In the genomic region with DNA sequence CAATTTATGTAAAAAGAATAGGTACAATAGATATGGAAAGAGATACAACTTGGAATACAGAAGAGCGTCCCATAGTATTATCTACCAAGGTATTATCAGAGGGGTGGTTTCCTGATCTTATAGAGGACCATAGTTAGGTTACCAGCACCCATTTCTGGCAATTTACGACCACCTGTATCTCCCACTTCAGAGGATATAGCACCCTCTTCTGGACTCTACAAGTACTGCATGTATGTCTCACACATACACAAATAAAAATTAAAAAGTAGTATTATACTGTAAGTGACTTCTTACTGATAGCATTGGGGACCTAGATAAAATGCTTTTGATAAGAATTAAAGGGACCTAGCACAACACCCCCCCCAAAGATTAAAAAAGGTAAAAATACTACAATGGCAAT, we compare ENCODE assay signal across 32 mouse cellular contexts. TPM values are rescaled to one million over a fixed set of nuclear protein-coding genes. Genes with fewer than 3 reads are reported as not detected.
DNase-seq lines count a peak whose midpoint lies in the region; ATAC-seq and TF ChIP-seq lines count a peak whose summit lies in the region.
"Had no signal": no experiment of that assay in that cellular context is flagged by ENCODE, and none has a peak within 500 bp of the region (broad histone marks: within the 10 kb centered on the region; RNA-seq: fewer than 3 reads in every experiment).

No protein-coding gene starts in this region.

- H3K36me3 ChIP-seq in hindbrain, postnatal 0 days (ENCODE audit: insufficient read depth, low read length) = no peaks in the 10 kb centered on the region
- H3K36me3 ChIP-seq in hindbrain, embryonic 13.5 days = no peaks in the 10 kb centered on the region
- H3K36me3 ChIP-seq in lung, embryonic 14.5 days (ENCODE audit: insufficient read depth) = no peaks in the 10 kb centered on the region
- H3K36me3 ChIP-seq in ES-E14 (ENCODE audit: control insufficient read depth, insufficient read depth, low read length, poor library complexity, severe bottlenecking) = peaks cover 3% of the 10 kb centered on the region; the same call in 1 of the 2 replicates
- H3K36me3 ChIP-seq in stomach, postnatal 0 days (ENCODE audit: control insufficient read depth, insufficient read depth, low read length) = no peaks in the 10 kb centered on the region
- H3K36me3 ChIP-seq: embryonic facial prominence, embryonic 13.5 days; forebrain, embryonic 12.5 days; hindbrain, embryonic 12.5 days; limb, embryonic 13.5 days; liver, embryonic 15.5 days; midbrain, embryonic 12.5 days had no signal

- TF ChIP-seq CTCF in hindbrain, postnatal 0 days (IDR thresholded peaks at IDR 0.05; ENCODE audit: low read depth) = peak; percentile 15; the same call in 1 of the 2 replicates
- 0 out of 2 replicates have a peak, but pooled peaks have one; percentile 9 for TF ChIP-seq CTCF in lung, embryonic 14.5 days (IDR thresholded peaks at IDR 0.05; ENCODE audit: low read depth)
- TF ChIP-seq CTCF in stomach, postnatal 0 days (IDR thresholded peaks at IDR 0.05; ENCODE audit: low read depth) = 0 out of 2 replicates have a peak, but pooled peaks have one; percentile 36

- H3K27ac ChIP-seq in hindbrain, postnatal 0 days = no peak overlapping the region
- no peak overlapping the region for H3K27ac ChIP-seq in hindbrain, embryonic 13.5 days
- no peak overlapping the region for H3K27ac ChIP-seq in lung, embryonic 14.5 days (ENCODE audit: low read depth)
- H3K27ac ChIP-seq in ES-E14 (ENCODE audit: insufficient read depth, low read depth, low read length, poor library complexity, severe bottlenecking) = no peak overlapping the region
- no peak overlapping the region for H3K27ac ChIP-seq in stomach, postnatal 0 days (replicated peaks)
- H3K27ac ChIP-seq: embryonic facial prominence, embryonic 13.5 days; forebrain, embryonic 12.5 days; hindbrain, embryonic 12.5 days; limb, embryonic 13.5 days; liver, embryonic 15.5 days; midbrain, embryonic 12.5 days had no signal

- H3K4me3 ChIP-seq in hindbrain, postnatal 0 days (ENCODE audit: low read length) = no peak overlapping the region
- H3K4me3 ChIP-seq in hindbrain, embryonic 13.5 days = no peak overlapping the region
- H3K4me3 ChIP-seq in lung, embryonic 14.5 days (ENCODE audit: low read depth, low read length) = no peak overlapping the region
- H3K4me3 ChIP-seq in ES-E14 (ENCODE audit: insufficient read depth in 1 of 2, low read depth in 1 of 2, low read length in 2 of 2, poor library complexity in 1 of 2, severe bottlenecking in 1 of 2) = no peak overlapping the region
- no peak overlapping the region for H3K4me3 ChIP-seq in stomach, postnatal 0 days (ENCODE audit: low read depth, low read length)
- H3K4me3 ChIP-seq: embryonic facial prominence, embryonic 13.5 days; erythroblast, embryonic 14.5 days; forebrain, embryonic 12.5 days; hindbrain, embryonic 12.5 days; limb, embryonic 13.5 days; liver, embryonic 15.5 days; midbrain, embryonic 12.5 days had no signal

- no peaks in the 10 kb centered on the region for H3K4me1 ChIP-seq in hindbrain, postnatal 0 days (ENCODE audit: insufficient read depth, low read length)
- no peaks in the 10 kb centered on the region for H3K4me1 ChIP-seq in hindbrain, embryonic 13.5 days (replicated peaks)
- no peaks in the 10 kb centered on the region for H3K4me1 ChIP-seq in lung, embryonic 14.5 days (ENCODE audit: insufficient read depth)
- no peaks in the 10 kb centered on the region for H3K4me1 ChIP-seq in ES-E14 (ENCODE audit: control insufficient read depth in 2 of 2, insufficient read depth in 2 of 2, low read length in 2 of 2, poor library complexity in 1 of 2)
- H3K4me1 ChIP-seq in stomach, postnatal 0 days (replicated peaks; ENCODE audit: control insufficient read depth, insufficient read depth) = no peaks in the 10 kb centered on the region
- H3K4me1 ChIP-seq: embryonic facial prominence, embryonic 13.5 days; forebrain, embryonic 12.5 days; hindbrain, embryonic 12.5 days; limb, embryonic 13.5 days; liver, embryonic 15.5 days; midbrain, embryonic 12.5 days had no signal

- H3K4me2 ChIP-seq in hindbrain, postnatal 0 days (ENCODE audit: low read depth, low read length) = no peak overlapping the region
- no peak overlapping the region for H3K4me2 ChIP-seq in hindbrain, embryonic 13.5 days
- H3K4me2 ChIP-seq in lung, embryonic 14.5 days = no peak overlapping the region
- no peak overlapping the region for H3K4me2 ChIP-seq in stomach, postnatal 0 days (replicated peaks; ENCODE audit: low read depth)
- H3K4me2 ChIP-seq: embryonic facial prominence, embryonic 13.5 days; forebrain, embryonic 12.5 days; heart, embryonic 11.5 days; hindbrain, embryonic 12.5 days; limb, embryonic 13.5 days; liver, embryonic 15.5 days; midbrain, embryonic 12.5 days had no signal

- no peak overlapping the region for H3K9ac ChIP-seq in hindbrain, postnatal 0 days (replicated peaks; ENCODE audit: low read length)
- no peak overlapping the region for H3K9ac ChIP-seq in hindbrain, embryonic 13.5 days
- no peak overlapping the region for H3K9ac ChIP-seq in lung, embryonic 14.5 days
- H3K9ac ChIP-seq in ES-E14 (ENCODE audit: insufficient read depth, low read depth, low read length, poor library complexity, severe bottlenecking) = no peak overlapping the region
- no peak overlapping the region for H3K9ac ChIP-seq in stomach, postnatal 0 days (ENCODE audit: low read length)
- H3K9ac ChIP-seq: embryonic facial prominence, embryonic 13.5 days; forebrain, embryonic 12.5 days; hindbrain, embryonic 12.5 days; limb, embryonic 13.5 days; liver, embryonic 15.5 days; midbrain, embryonic 12.5 days had no signal

- no peak for TF ChIP-seq EP300 in stomach, postnatal 0 days (optimal IDR thresholded peaks at IDR 0.05)

- peaks cover 4% of the 10 kb centered on the region; the same call in 1 of the 2 replicates for H3K9me3 ChIP-seq in hindbrain, postnatal 0 days (ENCODE audit: low read length)
- 0 out of 2 replicates have a peak, but pooled peaks cover 5% of the 10 kb centered on the region for H3K9me3 ChIP-seq in hindbrain, embryonic 13.5 days
- no peaks in the 10 kb centered on the region for H3K9me3 ChIP-seq in lung, embryonic 14.5 days (ENCODE audit: low read depth, low read length)
- H3K9me3 ChIP-seq in ES-E14 (ENCODE audit: control insufficient read depth, insufficient read depth, low read depth, low read length) = no peaks in the 10 kb centered on the region
- H3K9me3 ChIP-seq in stomach, postnatal 0 days (ENCODE audit: control insufficient read depth, low read length) = 0 out of 2 replicates have a peak, but pooled peaks cover 2% of the 10 kb centered on the region
- H3K9me3 ChIP-seq: embryonic facial prominence, embryonic 13.5 days; forebrain, embryonic 12.5 days; liver, embryonic 15.5 days; midbrain, embryonic 12.5 days had no signal

- WGBS in hindbrain, postnatal 0 days = 94% methylated on average over 2 of the region's 2 CpGs
- WGBS in hindbrain, embryonic 13.5 days = 91% methylated on average over 2 of the region's 2 CpGs
- WGBS in lung, embryonic 14.5 days = 87% methylated on average over 2 of the region's 2 CpGs
- 90% methylated on average over 2 of the region's 2 CpGs for WGBS in stomach, postnatal 0 days

- no peak for DNase-seq in hindbrain, postnatal 0 days (ENCODE audit: low spot score)
- DNase-seq in lung, embryonic 14.5 days = no peak
- DNase-seq in lung, postnatal 36 days = no peak
- DNase-seq in ES-E14 (ENCODE audit: low read depth, low spot score) = peak; percentile 8
- DNase-seq in stomach, postnatal 0 days (ENCODE audit: low spot score) = no peak
- DNase-seq: adrenal gland, adult 2 months; B cell, adult 2 months; cerebellum, adult 11-12 months; cerebellum, postnatal 14 days; kidney, adult 9 months; kidney, postnatal 14 days; layer of hippocampus, postnatal 36 days; lung, postnatal 14 days; thymus, postnatal 14 days had no signal

- no peak for ATAC-seq in hindbrain, postnatal 0 days
- ATAC-seq in hindbrain, embryonic 13.5 days (ENCODE audit: low FRiP score) = no peak
- no peak for ATAC-seq in lung, embryonic 14.5 days (ENCODE audit: insufficient read depth)
- ATAC-seq in stomach, postnatal 0 days (ENCODE audit: low FRiP score, low TSS enrichment) = no peak
- ATAC-seq in activated CD4-positive, CD25-positive, alpha-beta regulatory T cell, adult 4 months = no peak

- no peaks in the 10 kb centered on the region for H3K27me3 ChIP-seq in hindbrain, postnatal 0 days (ENCODE audit: insufficient read depth, low read length)
- H3K27me3 ChIP-seq in hindbrain, embryonic 13.5 days = no peaks in the 10 kb centered on the region
- H3K27me3 ChIP-seq in lung, embryonic 14.5 days (ENCODE audit: insufficient read depth, low read length) = no peaks in the 10 kb centered on the region
- H3K27me3 ChIP-seq in stomach, postnatal 0 days (ENCODE audit: control insufficient read depth, insufficient read depth, low read length) = no peaks in the 10 kb centered on the region
- H3K27me3 ChIP-seq: CH12.LX; embryonic facial prominence, embryonic 13.5 days; forebrain, embryonic 12.5 days; hindbrain, embryonic 12.5 days; limb, embryonic 13.5 days; liver, embryonic 15.5 days; midbrain, embryonic 12.5 days had no signal

- in situ Hi-C loops in ES-E14 (cut with MboI; ENCODE audit: low sequenced_read_pairs in 2 of 2, unreplicated experiment in 2 of 2) = no loop called here

TF ChIP-seq in ES-E14, 5 proteins besides CTCF, POLR2A, EP300 and RAD21:
- no peak for TF ChIP-seq CHD2 (IDR thresholded peaks at IDR 0.05; ENCODE audit: low read depth, low read length)
- 0 out of 2 replicates have a peak, but pooled peaks have one; percentile 7 for TF ChIP-seq ZC3H11A (IDR thresholded peaks at IDR 0.05; ENCODE audit: borderline replicate concordance, low read depth, low read length)

RNA-seq across cellular contexts. Expression of gene Steap3, which starts 24.4 kb away (rescaled TPM):
- 5.2 and 7.8 TPM in 2 replicates for total RNA-seq in hindbrain, postnatal 0 days (2014; rRNA removed)
- polyA plus RNA-seq in hindbrain, postnatal 0 days (2015; fragmentation: Nextera tagmentation; extraction: Ambion mirVana) = 4.3 and 4.8 TPM in 2 replicates
- polyA plus RNA-seq in hindbrain, embryonic 13.5 days (2015; fragmentation: Nextera tagmentation; extraction: Ambion mirVana) = 1.9 and 2.2 TPM in 2 replicates
- 2.3 and 2.9 TPM in 2 replicates for polyA plus RNA-seq in lung, embryonic 14.5 days (2014; fragmentation: Nextera tagmentation; extraction: Ambion mirVana)
- 53.1 and 75.9 TPM in 2 replicates for total RNA-seq in ES-E14 (2012; rRNA removed)
- polyA plus RNA-seq in stomach, postnatal 0 days (2015; fragmentation: Nextera tagmentation; extraction: Ambion mirVana) = 2.8 and 3.2 TPM in 2 replicates
- not detected for polyA plus RNA-seq in activated CD4-positive, CD25-positive, alpha-beta regulatory T cell, adult 4 months (2017; shearing (Covaris generic))

RNA-seq across cellular contexts. Expression of gene C1ql2, which starts 43.4 kb away (rescaled TPM):
- total RNA-seq in hindbrain, postnatal 0 days (2014; rRNA removed) = 10.6 and 13.5 TPM in 2 replicates
- polyA plus RNA-seq in hindbrain, postnatal 0 days (2015; fragmentation: Nextera tagmentation; extraction: Ambion mirVana) = 7.0 and 7.9 TPM in 2 replicates
- 2.5 and 4.2 TPM in 2 replicates for polyA plus RNA-seq in hindbrain, embryonic 13.5 days (2015; fragmentation: Nextera tagmentation; extraction: Ambion mirVana)
- polyA plus RNA-seq in lung, embryonic 14.5 days (2014; fragmentation: Nextera tagmentation; extraction: Ambion mirVana) = 0.12 and 0.20 TPM in 2 replicates
- total RNA-seq in ES-E14 (2012; rRNA removed) = 0.49 TPM in 1 of 2 replicates, not detected in the other
- polyA plus RNA-seq in stomach, postnatal 0 days (2015; fragmentation: Nextera tagmentation; extraction: Ambion mirVana) = 0.21 and 0.23 TPM in 2 replicates
- polyA plus RNA-seq in activated CD4-positive, CD25-positive, alpha-beta regulatory T cell, adult 4 months (2017; shearing (Covaris generic)) = not detected
- total RNA-seq: adrenal gland, adult 2 months; CH12.LX; gastrocnemius, adult 8-10 months; granulocyte monocyte progenitor cell, adult 5-6 weeks; megakaryocyte, adult 5-6 weeks had no signal
- polyA plus RNA-seq: erythroblast, embryonic 14.5 days; heart, embryonic 11.5 days; heart, postnatal 0 days; intestine, embryonic 14.5 days; liver, embryonic 15.5 days; small intestine, adult 2 months; testis, adult 2 months had no signal
